Mouse (Mus musculus) myocyte (in vitro differentiated cells): Measurements from ENCODE around the gene Cyp27b1. TPM values are rescaled to one million over a fixed set of nuclear protein-coding genes. Genes with fewer than 3 reads are reported as not detected.

Experiments
- H3K27me3 ChIP-seq: one replicate; pipeline ENCODE4 v1.6.1; 2011; ENCODE audit not compliant: control insufficient read depth, insufficient read depth, insufficient read length
- H3K36me3 ChIP-seq: one replicate; pipeline ENCODE4 v1.6.1; 2011; ENCODE audit not compliant: control insufficient read depth, insufficient read depth
- H3K4me2 ChIP-seq: one replicate; pipeline ENCODE4 v1.6.1; 2011; ENCODE audit warnings: low read depth, control low read depth
- H3K4me3 ChIP-seq: one replicate; pipeline ENCODE4 v1.5.1; 2011; ENCODE audit warnings: mild to moderate bottlenecking, control low read depth, moderate library complexity
- H3K79me2 ChIP-seq: one replicate; pipeline ENCODE4 v1.6.1; 2011; ENCODE audit not compliant: control insufficient read depth, insufficient read depth
- H3ac ChIP-seq: one replicate; pipeline ENCODE4 v1.6.1; 2011; ENCODE audit not compliant: control insufficient read depth, insufficient read length
- CEBPB ChIP-seq: IDR thresholded peaks from 2 replicates; pipeline ENCODE4 v1.6.1; 2011; ENCODE audit warnings: mild to moderate bottlenecking, moderate library complexity; ENCODE audit not compliant: poor library complexity, insufficient read depth, severe bottlenecking
- E2F4 ChIP-seq: IDR thresholded peaks from one replicate; pipeline ENCODE4 v1.6.1; 2011; ENCODE audit warnings: mild to moderate bottlenecking, control low read depth, moderate library complexity; ENCODE audit not compliant: insufficient read depth
- MAX ChIP-seq: IDR thresholded peaks from one replicate; pipeline ENCODE4 v1.6.1; 2011; ENCODE audit warnings: low read depth, mild to moderate bottlenecking, control low read depth
- MYOD1 ChIP-seq, 3 experiments: IDR thresholded peaks; one replicate each; pipeline ENCODE4 v1.6.1; 2011; ENCODE audit warnings: control low read depth in 2 of 3, low read depth in 2 of 3, mild to moderate bottlenecking in 2 of 3, moderate library complexity in 1 of 3; ENCODE audit not compliant: insufficient read length in 2 of 3, control insufficient read depth in 1 of 3
- MYOG ChIP-seq, 3 experiments: IDR thresholded peaks; one replicate each; pipeline ENCODE4 v1.6.1; 2011; ENCODE audit warnings: control low read depth in 2 of 3, low read depth in 2 of 3, mild to moderate bottlenecking in 2 of 3; ENCODE audit not compliant: insufficient read length in 2 of 3, control insufficient read depth in 1 of 3, insufficient read depth in 1 of 3
- POLR2A ChIP-seq: IDR thresholded peaks from one replicate; pipeline ENCODE4 v1.6.1; 2011; ENCODE audit warnings: low read depth, mild to moderate bottlenecking, control low read depth, moderate library complexity; ENCODE audit not compliant: insufficient read length
- POLR2AphosphoS2 ChIP-seq: IDR thresholded peaks from one replicate; pipeline ENCODE4 v1.6.1; 2011; ENCODE audit warnings: low read depth, control low read depth; ENCODE audit not compliant: insufficient read length
- REST ChIP-seq: IDR thresholded peaks from one replicate; pipeline ENCODE4 v1.6.1; 2011; ENCODE audit warnings: mild to moderate bottlenecking, control low read depth, moderate library complexity; ENCODE audit not compliant: insufficient read depth, insufficient read length
- SRF ChIP-seq: IDR thresholded peaks from one replicate; pipeline ENCODE4 v1.6.1; 2011; ENCODE audit warnings: low read depth; ENCODE audit not compliant: control insufficient read depth, insufficient read length
- TCF12 ChIP-seq: IDR thresholded peaks from one replicate; pipeline ENCODE4 v1.6.1; 2011; ENCODE audit warnings: mild to moderate bottlenecking, control low read depth; ENCODE audit not compliant: poor library complexity, insufficient read depth, severe bottlenecking
- TCF3 ChIP-seq: IDR thresholded peaks from one replicate; pipeline ENCODE4 v1.6.1; 2011; ENCODE audit warnings: low read depth, control low read depth; ENCODE audit not compliant: insufficient read length
- USF1 ChIP-seq: IDR thresholded peaks from one replicate; pipeline ENCODE4 v1.6.1; 2011; ENCODE audit warnings: low read depth, mild to moderate bottlenecking, control low read depth, moderate library complexity
- polyA plus RNA-seq: library from polyadenylated mRNA; unstranded; fragments of >200 nt; fragmentation: generic; extraction: Trizol; gene quantifications from one replicate; pipeline ENCODE4 v1.2.1, GENCODE M21; 2012; ENCODE audit warnings: missing spikeins

Gene Cyp27b1
- polyA plus RNA-seq, 1 experiment, result 0.56 TPM

DNA sequence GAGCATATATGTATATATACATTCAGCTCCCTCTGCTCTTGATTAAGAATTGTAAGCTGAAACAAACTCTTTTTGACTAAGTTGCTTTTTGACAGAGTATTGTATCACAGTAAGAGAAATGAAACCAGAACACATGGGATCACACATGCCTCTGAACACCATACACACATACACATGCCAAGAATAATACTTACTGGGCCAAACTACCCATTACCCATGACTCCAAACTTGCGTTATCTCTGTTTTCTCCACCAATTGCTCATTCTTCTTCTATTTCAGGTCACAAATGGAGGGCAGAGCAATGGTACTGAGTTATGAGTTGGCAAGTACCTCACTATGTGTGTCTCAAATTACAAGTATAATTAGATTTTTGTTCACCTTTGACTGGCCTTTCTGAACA lies 25.9 kb downstream of the Cyp27b1 start:
- peaks cover 11% of the 10 kb centered on the region for H3K79me2 ChIP-seq
- TF ChIP-seq POLR2A (no peak), POLR2AphosphoS2 (no peak), TCF12 (no peak)
- H3K27me3 ChIP-seq, result peaks cover 8% of the 10 kb centered on the region
- H3K4me3 ChIP-seq, result no peak overlapping the region
- no peak overlapping the region for H3K4me2 ChIP-seq
- no peaks in the 10 kb centered on the region for H3K36me3 ChIP-seq
- H3ac ChIP-seq, result no peak overlapping the region

DNA sequence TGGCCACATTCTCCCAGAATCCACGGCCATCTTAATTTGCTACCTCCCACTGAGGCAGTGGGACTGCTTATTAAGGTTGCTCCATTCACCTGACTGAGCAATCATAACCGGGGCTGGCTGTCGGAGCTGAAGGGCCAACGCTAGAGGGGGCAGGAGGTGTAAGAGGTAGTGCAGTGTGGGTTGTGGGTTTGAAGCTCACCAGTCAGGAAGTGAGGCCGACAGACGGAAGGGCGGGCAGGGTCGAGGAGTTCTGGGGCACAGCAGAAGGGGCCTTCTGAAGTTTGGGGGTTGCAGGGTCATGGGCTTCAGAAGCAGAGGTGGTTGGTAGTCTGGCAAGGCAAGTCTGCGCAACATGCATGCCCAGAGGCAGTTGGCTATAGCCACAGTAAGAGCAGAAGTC lies 27.0 kb downstream of the Cyp27b1 start, which contains the start of gene Agap2:
Agap2 (plus strand) TSS at position 205 of the 400 bp plus-strand sequence.
- Histone ChIP-seq H3ac (no peak within 1 kb of the TSS), H3K79me2 (peaks cover under 1% of the 10 kb centered on the region), H3K4me3 (no peak within 1 kb of the TSS), H3K27me3 (peaks cover 8% of the 10 kb centered on the region), H3K4me2 (no peak within 1 kb of the TSS), H3K36me3 (no peaks in the 10 kb centered on the region)
- no peak for TF ChIP-seq POLR2A
- no peak for TF ChIP-seq MYOD1 (IDR thresholded peaks at IDR 0.05; ENCODE audit: control insufficient read depth in 1 of 3, insufficient read length in 2 of 3, low read depth in 2 of 3)
- no peak for TF ChIP-seq MYOG (IDR thresholded peaks at IDR 0.05; ENCODE audit: control insufficient read depth in 1 of 3, insufficient read depth in 1 of 3, insufficient read length in 2 of 3, low read depth in 2 of 3)
- TF ChIP-seq SRF, result no peak
- no peak for TF ChIP-seq TCF3
- no peak for TF ChIP-seq TCF12
- no peak for TF ChIP-seq REST
- TF ChIP-seq POLR2AphosphoS2, result no peak

DNA sequence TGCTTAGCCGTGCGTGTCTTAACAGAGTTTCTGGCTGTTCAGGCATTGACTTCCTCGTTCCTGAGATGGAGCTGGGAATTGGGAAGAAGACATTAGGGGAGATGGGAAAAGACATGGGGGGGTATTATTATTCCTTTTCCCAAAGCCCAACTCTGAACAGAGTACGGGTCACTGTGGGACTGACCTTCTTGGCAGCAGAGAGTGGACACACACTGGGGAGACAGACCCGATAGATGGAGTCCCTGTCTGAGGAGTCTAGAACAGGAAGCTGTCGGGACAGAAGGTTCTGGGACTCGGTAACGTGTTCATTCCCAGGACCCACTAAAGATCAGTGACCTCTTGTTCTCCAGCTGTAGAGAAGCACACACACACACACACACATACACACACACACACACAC lies 27.6 kb downstream of the Cyp27b1 start:
- Histone ChIP-seq H3K36me3 (no peaks in the 10 kb centered on the region), H3K79me2 (no peaks in the 10 kb centered on the region), H3K27me3 (peaks cover 8% of the 10 kb centered on the region), H3K4me3 (no peak overlapping the region), H3ac (no peak overlapping the region), H3K4me2 (no peak overlapping the region)
- TF ChIP-seq TCF12 (no peak), MYOD1 (IDR thresholded peaks at IDR 0.05; ENCODE audit: control insufficient read depth in 1 of 3, insufficient read length in 2 of 3, low read depth in 2 of 3) (no peak), TCF3 (no peak), REST (no peak), POLR2AphosphoS2 (no peak), MYOG (IDR thresholded peaks at IDR 0.05; ENCODE audit: control insufficient read depth in 1 of 3, insufficient read depth in 1 of 3, insufficient read length in 2 of 3, low read depth in 2 of 3) (no peak), CEBPB (no peak), POLR2A (no peak), SRF (no peak), USF1 (no peak), MAX (no peak), E2F4 (no peak)

DNA sequence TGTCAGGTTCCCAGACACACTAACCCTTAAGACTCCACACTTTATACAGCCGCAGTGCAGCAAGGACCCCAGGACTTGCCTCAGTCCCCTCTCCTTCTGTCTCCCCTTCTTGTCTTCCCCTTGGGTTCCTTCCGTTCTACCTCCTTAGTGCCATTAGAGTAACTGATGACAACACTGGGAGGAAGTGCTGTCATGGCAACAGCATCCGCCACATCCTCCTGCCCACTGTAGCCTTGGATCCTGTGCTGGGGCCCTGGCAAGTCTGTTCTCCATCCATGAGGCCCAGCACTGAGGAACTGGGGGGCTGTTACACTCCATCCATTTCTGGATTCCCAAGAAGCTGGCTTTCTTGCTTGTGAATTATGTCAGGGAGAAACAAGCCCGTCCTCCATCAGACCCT lies 28.0 kb downstream of the Cyp27b1 start:
- no peaks in the 10 kb centered on the region for H3K36me3 ChIP-seq
- H3ac ChIP-seq, result no peak overlapping the region
- peaks cover 8% of the 10 kb centered on the region for H3K27me3 ChIP-seq
- H3K79me2 ChIP-seq, result no peaks in the 10 kb centered on the region
- TF ChIP-seq TCF3, result no peak
- no peak for TF ChIP-seq REST
- no peak for TF ChIP-seq POLR2AphosphoS2
- TF ChIP-seq MYOD1 (IDR thresholded peaks at IDR 0.05; ENCODE audit: control insufficient read depth in 1 of 3, insufficient read length in 2 of 3, low read depth in 2 of 3), result no peak
- no peak for TF ChIP-seq POLR2A
- no peak for TF ChIP-seq E2F4
- no peak for TF ChIP-seq MAX
- TF ChIP-seq CEBPB, result no peak
- no peak for TF ChIP-seq TCF12
- TF ChIP-seq MYOG (IDR thresholded peaks at IDR 0.05; ENCODE audit: control insufficient read depth in 1 of 3, insufficient read depth in 1 of 3, insufficient read length in 2 of 3, low read depth in 2 of 3), result no peak
- TF ChIP-seq SRF, result no peak
- no peak for TF ChIP-seq USF1
- H3K4me2 ChIP-seq, result no peak overlapping the region
- H3K4me3 ChIP-seq, result no peak overlapping the region

GRCm38 (mm10) chr10:127077515-127077914 lies 29.5 kb downstream of the Cyp27b1 start:
- Histone ChIP-seq H3ac (no peak overlapping the region), H3K79me2 (no peaks in the 10 kb centered on the region), H3K4me3 (no peak overlapping the region), H3K27me3 (peaks cover 8% of the 10 kb centered on the region), H3K36me3 (no peaks in the 10 kb centered on the region), H3K4me2 (no peak overlapping the region)
- TF ChIP-seq MAX (no peak), SRF (no peak), E2F4 (no peak), POLR2A (no peak), USF1 (no peak), TCF3 (no peak), POLR2AphosphoS2 (no peak), TCF12 (no peak), CEBPB (no peak)
